Mouse (Mus musculus) neural tube, embryonic 11.5 days (tissue): ENCODE results near the gene Acss1. TPM values are rescaled to one million over a fixed set of nuclear protein-coding genes. Genes with fewer than 3 reads are reported as not detected.

Experiments
- ATAC-seq: fragments of 200-750 bp; cut with Nextera tagmentation; 2 replicates; pipeline ENCODE4 v1.8.0; 2017; ENCODE audit warnings: moderate number of reproducible peaks, mild to moderate bottlenecking, moderate TSS enrichment, moderate library complexity; ENCODE audit not compliant: insufficient read depth, low FRiP score, low TSS enrichment
- DNase-seq: peaks from one replicate; pipeline ENCODE4 v3.0.0-alpha.2; 2015; ENCODE audit warnings: low spot score
- H3K27ac ChIP-seq: fragments of 300-500 bp; sonication (generic); 2 replicates; pipeline ENCODE4 v1.5.1; 2014; ENCODE audit warnings: low read depth, mild to moderate bottlenecking, low read length
- H3K27me3 ChIP-seq: fragments of 300-500 bp; sonication (generic); 2 replicates; pipeline ENCODE4 v1.6.1; 2014; ENCODE audit warnings: mild to moderate bottlenecking, low read length, mixed read lengths; ENCODE audit not compliant: control insufficient read depth, insufficient read depth
- H3K36me3 ChIP-seq: fragments of 300-500 bp; sonication (generic); 2 replicates; pipeline ENCODE4 v1.6.1; 2014; ENCODE audit warnings: mild to moderate bottlenecking, low read length, moderate library complexity, mixed read lengths; ENCODE audit not compliant: control insufficient read depth, insufficient read depth
- H3K4me1 ChIP-seq: fragments of 300-500 bp; sonication (generic); 2 replicates; pipeline ENCODE4 v1.6.1; 2014; ENCODE audit warnings: low read length, mixed read lengths; ENCODE audit not compliant: control insufficient read depth, insufficient read depth
- H3K4me2 ChIP-seq: fragments of 300-500 bp; sonication (generic); 2 replicates; pipeline ENCODE4 v1.6.1; 2014; ENCODE audit warnings: low read depth, mild to moderate bottlenecking, moderate library complexity
- H3K4me3 ChIP-seq: fragments of 300-500 bp; sonication (generic); 2 replicates; pipeline ENCODE4 v1.5.1; 2014; ENCODE audit warnings: low read depth, low read length
- H3K9ac ChIP-seq: fragments of 300-500 bp; sonication (generic); 2 replicates; pipeline ENCODE4 v1.6.1; 2014; ENCODE audit warnings: mild to moderate bottlenecking, low read length
- H3K9me3 ChIP-seq: fragments of 300-500 bp; sonication (generic); 2 replicates; pipeline ENCODE4 v1.6.1; 2016; ENCODE audit warnings: low read length; ENCODE audit not compliant: control insufficient read depth
- WGBS: fragments of 180-500 bp; shearing (Covaris S2); extraction: QIAGEN DNeasy Blood & Tissue Kit; methylation state at CpG from one replicate; pipeline ENCODE4 v1.1.7; 2014; 5-methylcytosine and 5-hydroxymethylcytosine counted together
- polyA plus RNA-seq: library from polyadenylated mRNA; unstranded; fragments of >200 nt; fragmentation: Nextera tagmentation; extraction: Ambion mirVana; gene quantifications from 2 replicates; pipeline ENCODE4 v1.2.1, GENCODE M21; 2014

The Acss1 gene
- polyA plus RNA-seq, 1 experiment from 2014 or later = 21.5 TPM

DNA sequence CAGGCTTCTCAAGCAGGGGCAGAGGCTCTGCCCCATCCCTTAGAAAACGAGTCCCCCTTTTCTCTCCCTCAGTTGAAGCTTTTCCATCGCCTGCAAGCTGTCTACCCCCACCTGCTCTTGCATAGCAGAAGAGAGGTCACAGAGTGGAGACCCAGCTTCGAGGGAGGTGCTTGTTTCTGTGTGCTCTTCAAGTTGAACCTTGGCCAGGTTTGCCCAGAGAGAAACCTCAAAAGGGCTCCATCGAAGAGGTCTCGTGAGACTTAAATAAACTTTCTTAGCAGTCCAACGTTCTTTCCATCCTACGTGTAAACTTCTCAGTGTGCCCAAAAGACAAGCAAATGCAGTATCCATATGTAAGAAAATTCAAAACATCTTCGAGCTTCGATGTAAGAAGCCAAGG lies 16.9 kb downstream of the Acss1 start:
- peaks cover 17% of the 10 kb centered on the region for H3K4me1 ChIP-seq
- H3K27me3 ChIP-seq = no peaks in the 10 kb centered on the region
- 63% methylated on average over 9 of the region's 9 CpGs for WGBS
- no peak overlapping the region for H3K4me3 ChIP-seq
- ATAC-seq (no peak), DNase-seq (no peak)
- H3K9ac ChIP-seq = no peak overlapping the region
- no peaks in the 10 kb centered on the region for H3K36me3 ChIP-seq
- no peak overlapping the region for H3K4me2 ChIP-seq
- H3K27ac ChIP-seq = peak overlapping the region; percentile 34; the same call in 1 of the 2 replicates
- no peaks in the 10 kb centered on the region for H3K9me3 ChIP-seq

DNA sequence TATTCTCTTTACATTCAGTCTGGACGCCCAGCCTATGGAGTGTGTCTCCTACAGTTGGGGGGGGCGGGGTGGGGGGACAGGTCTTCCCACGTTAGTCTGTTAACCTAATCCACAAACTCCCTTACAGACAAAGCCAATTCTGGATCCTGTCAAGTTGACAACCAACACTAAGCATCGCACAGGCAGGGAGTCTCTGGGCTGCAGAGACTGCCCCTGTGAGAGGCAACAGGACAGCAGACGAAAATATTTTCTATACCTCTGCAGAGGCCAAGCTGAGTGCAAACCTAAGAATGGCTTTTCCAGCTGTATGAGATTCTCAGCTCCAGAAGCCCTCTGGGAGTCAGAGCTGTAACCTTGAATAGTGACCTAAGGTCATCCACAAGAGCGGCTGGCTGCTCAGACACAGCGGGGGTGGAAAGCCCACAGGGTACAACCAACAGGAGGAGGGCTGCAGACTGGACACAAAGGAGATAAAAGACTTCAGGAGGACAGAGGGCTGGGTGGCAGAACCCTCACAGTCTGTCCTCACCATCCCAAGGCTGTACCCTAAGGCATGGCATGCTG lies 17.7 kb downstream of the Acss1 start:
- Histone ChIP-seq H3K27ac (peak overlapping the region; percentile 34; the same call in 1 of the 2 replicates), H3K36me3 (no peaks in the 10 kb centered on the region), H3K9me3 (no peaks in the 10 kb centered on the region), H3K4me2 (no peak overlapping the region), H3K27me3 (no peaks in the 10 kb centered on the region), H3K4me3 (no peak overlapping the region), H3K9ac (peak overlapping the region; percentile 10; the same call in 1 of the 2 replicates), H3K4me1 (peaks cover 17% of the 10 kb centered on the region)
- ATAC-seq = 0 out of 2 replicates have a peak, but pooled peaks have one; percentile 21
- peak; percentile 38 for DNase-seq
- 17% methylated on average over 7 of the region's 7 CpGs for WGBS

DNA sequence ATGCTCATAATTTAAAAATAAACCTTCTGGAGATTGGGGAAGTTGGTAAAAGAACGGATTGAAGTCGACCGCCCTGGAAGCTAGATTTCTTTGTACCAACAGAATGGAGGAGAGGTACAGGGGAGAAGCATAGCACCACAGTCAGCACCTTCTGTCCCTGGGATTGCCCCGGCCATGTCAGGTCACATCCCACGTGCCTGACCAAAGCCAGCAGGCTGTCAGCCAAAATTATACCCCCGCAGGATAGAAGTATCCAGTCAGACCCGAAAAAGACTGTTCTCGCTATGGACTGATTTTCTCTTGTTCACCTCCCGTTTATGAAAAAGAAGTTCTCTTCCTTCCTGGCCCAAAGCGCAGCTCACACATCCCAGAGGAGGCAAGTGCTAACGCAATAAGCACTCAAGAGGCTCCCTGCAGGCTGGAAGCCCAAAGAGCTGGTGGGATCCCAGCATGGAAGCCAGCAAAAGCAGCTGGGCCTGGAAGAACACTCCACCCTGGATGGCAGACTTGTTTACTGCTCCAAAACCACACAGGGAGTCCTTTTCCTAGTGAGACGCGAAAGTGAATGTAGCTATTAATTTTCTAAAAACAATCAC lies 19.9 kb downstream of the Acss1 start:
- peaks cover 20% of the 10 kb centered on the region for H3K4me1 ChIP-seq
- DNase-seq = no peak
- no peak overlapping the region for H3K9ac ChIP-seq
- no peak for ATAC-seq
- no peak overlapping the region for H3K4me2 ChIP-seq
- no peaks in the 10 kb centered on the region for H3K9me3 ChIP-seq
- no peaks in the 10 kb centered on the region for H3K36me3 ChIP-seq
- H3K27me3 ChIP-seq = no peaks in the 10 kb centered on the region
- WGBS = 64% methylated on average over 13 of the region's 13 CpGs
- H3K4me3 ChIP-seq = no peak overlapping the region
- H3K27ac ChIP-seq = no peak overlapping the region

DNA sequence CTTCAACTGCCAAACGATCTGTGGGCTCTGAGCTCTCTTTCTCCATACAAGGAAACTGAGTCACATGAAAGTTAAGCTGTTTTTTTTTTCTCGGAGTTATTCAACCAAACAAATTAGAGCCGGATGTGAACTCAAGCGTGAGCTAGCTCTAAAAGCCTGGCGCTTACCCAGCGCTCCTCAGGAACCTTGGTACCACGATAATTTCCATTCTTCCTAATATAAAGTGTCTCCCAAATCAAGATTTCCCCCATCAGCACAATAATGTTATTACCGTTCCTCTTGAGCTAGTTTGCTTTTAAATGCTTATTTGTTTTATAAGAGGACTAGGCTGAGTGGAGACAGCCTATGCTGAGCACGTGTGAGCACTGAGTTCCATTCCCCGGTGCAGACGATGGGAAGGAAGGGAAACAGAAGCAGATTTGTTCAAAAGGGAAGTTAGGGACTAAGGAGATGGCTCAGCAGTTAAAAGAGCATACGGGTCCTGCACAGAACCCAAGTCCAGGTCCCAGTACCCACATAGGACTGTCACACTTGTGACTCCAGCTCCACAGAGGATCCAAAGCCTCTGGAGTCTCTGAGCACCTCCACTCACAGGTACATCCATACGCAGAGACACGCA lies 20.5 kb downstream of the Acss1 start:
- H3K9ac ChIP-seq = no peak overlapping the region
- H3K27ac ChIP-seq = no peak overlapping the region
- no peak overlapping the region for H3K4me3 ChIP-seq
- no peaks in the 10 kb centered on the region for H3K36me3 ChIP-seq
- H3K27me3 ChIP-seq = no peaks in the 10 kb centered on the region
- no peak for ATAC-seq
- WGBS = 85% methylated on average over 14 of the region's 14 CpGs
- no peak overlapping the region for H3K4me2 ChIP-seq
- no peaks in the 10 kb centered on the region for H3K9me3 ChIP-seq
- H3K4me1 ChIP-seq = peaks cover 20% of the 10 kb centered on the region
- peak; percentile 8 for DNase-seq

DNA sequence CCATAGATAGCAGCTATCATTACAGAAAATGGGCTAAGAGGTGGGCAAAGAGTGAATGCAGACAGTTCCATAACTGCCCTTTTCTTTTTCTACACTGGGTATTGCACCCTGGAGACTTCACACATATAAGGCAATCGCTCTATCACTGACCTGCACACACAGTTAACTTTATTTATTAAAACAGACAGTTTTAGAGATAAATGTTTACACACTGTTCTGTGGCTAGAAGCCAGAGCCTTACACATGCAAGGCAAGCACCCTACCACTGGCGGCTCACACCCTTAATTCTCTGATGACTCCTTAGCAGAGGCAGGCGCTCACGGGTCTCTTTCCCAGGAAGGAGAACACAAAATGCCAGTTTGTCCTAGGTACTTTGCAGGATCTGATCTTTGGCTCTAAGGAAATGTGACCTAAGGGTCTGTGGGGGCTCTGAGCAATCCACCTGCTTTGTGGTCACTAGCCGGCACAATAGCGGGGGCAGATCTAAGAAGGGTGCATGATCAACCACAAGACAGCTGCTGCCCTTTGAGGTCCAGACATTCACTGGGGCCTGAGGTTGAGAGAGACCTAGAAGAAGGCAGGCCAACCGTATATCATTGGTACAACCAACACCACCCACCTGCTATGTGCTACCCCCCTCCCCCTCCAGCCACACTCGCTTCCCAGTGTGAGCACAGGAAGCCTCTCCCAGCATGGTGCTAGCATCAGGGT lies 21.7 kb downstream of the Acss1 start:
- Histone ChIP-seq H3K27me3 (no peaks in the 10 kb centered on the region), H3K27ac (no peak overlapping the region), H3K9me3 (no peaks in the 10 kb centered on the region), H3K36me3 (no peaks in the 10 kb centered on the region), H3K4me2 (no peak overlapping the region), H3K9ac (no peak overlapping the region), H3K4me1 (peaks cover 20% of the 10 kb centered on the region), H3K4me3 (no peak overlapping the region)
- 80% methylated on average over 8 of the region's 8 CpGs for WGBS
- no peak for ATAC-seq
- DNase-seq = no peak

DNA sequence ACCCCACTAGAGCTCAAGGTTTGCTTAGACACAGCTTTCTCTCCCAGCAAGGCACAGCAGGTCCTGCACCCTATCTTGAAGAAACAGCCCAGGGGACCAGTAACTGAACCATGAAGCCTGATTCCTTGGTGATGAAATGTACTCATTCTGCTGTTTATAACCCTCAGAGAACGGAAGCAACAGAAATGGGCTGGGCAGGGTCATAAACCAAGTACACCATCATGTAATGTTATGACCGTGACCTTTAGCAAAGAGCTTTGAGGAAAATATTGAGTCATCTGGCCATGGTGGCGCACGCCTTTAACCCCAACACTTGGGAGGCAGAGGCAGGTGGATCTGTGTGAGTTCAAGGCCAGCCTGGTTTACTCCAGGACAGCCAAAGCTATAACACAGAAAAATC lies 23.1 kb downstream of the Acss1 start:
- 88% methylated on average over 4 of the region's 4 CpGs for WGBS
- Histone ChIP-seq H3K9ac (no peak overlapping the region), H3K36me3 (no peaks in the 10 kb centered on the region), H3K4me2 (no peak overlapping the region), H3K27ac (peak overlapping the region; percentile 95), H3K4me1 (peaks cover 9% of the 10 kb centered on the region), H3K9me3 (no peaks in the 10 kb centered on the region), H3K4me3 (no peak overlapping the region), H3K27me3 (no peaks in the 10 kb centered on the region)
- no peak for ATAC-seq
- DNase-seq = no peak

DNA sequence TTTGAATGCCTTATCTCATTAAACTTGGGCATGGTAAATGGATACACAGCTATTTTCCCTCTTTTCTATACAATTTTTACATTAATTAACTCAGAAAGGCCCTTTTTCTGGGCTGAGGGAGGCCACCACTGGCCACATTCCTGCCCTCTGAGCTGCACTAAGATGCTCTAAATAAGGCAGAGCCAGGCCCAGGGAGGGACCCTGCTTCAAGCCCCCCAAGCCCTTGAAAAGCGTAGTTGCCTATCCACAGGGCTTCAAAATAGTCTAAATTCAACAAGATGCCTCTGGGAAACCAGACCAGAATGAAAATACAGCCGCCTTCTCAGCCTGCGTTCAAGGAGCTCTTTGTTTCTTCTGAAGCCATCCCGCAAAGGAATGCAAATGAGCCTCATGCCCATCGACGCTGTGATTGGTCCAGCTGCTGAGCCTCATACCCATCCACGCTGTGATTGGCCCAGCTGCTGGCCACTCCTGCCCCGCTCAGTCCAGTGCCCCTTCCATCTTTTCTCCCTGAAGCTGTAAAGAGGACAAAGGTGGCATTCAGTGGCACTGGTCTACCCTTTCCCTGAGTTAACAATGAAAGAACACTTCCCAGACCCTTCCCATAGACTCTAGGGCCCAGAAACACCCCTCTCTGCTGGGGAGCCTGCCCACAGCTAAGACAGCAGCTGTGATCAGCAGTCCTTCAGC lies 24.4 kb downstream of the Acss1 start:
- Histone ChIP-seq H3K27ac (peak overlapping the region; percentile 95), H3K27me3 (no peaks in the 10 kb centered on the region), H3K9me3 (no peaks in the 10 kb centered on the region), H3K36me3 (no peaks in the 10 kb centered on the region), H3K4me3 (no peak overlapping the region), H3K4me1 (peaks cover 3% of the 10 kb centered on the region; the same call in 1 of the 2 replicates), H3K9ac (no peak overlapping the region), H3K4me2 (no peak overlapping the region)
- DNase-seq (peak; percentile 82), ATAC-seq (peak; percentile 99)
- 49% methylated on average over 8 of the region's 8 CpGs for WGBS

DNA sequence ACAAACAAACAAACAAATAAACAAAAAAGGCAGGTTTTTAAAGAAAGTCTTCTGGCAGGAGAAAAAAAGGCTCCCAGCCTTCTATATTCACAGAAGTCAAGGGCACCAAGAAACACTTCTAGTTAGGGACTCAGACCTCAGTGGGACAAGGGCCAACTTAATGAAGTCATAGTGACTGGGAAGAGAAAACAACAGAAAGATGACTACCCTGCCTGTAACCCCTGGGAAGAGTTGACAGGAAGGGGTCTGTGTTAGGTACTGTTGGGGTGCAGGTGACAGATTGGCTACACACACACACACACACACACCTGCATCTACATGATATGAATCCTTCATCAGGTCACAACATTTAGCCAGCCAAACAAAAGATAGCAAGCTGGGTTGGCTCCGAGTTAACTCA lies 25.1 kb downstream of the Acss1 start:
- ATAC-seq = no peak
- no peak for DNase-seq
- 79% methylated on average over 1 of the region's 1 CpGs for WGBS

More for the DNA sequence above, 25.1 kb downstream of the Acss1 start:
- Histone ChIP-seq H3K27ac (peak overlapping the region; percentile 95), H3K9ac (no peak overlapping the region), H3K27me3 (no peaks in the 10 kb centered on the region), H3K4me2 (no peak overlapping the region), H3K9me3 (no peaks in the 10 kb centered on the region), H3K36me3 (no peaks in the 10 kb centered on the region), H3K4me1 (peaks cover 3% of the 10 kb centered on the region; the same call in 1 of the 2 replicates), H3K4me3 (no peak overlapping the region)
